Mouse (Mus musculus): ENCODE results near the gene Olfr406. TPM values are rescaled to one million over a fixed set of nuclear protein-coding genes. Genes with fewer than 3 reads are reported as not detected.

Gene Olfr406
- polyA plus RNA-seq (2017; shearing (Covaris generic)): not detected

DNA sequence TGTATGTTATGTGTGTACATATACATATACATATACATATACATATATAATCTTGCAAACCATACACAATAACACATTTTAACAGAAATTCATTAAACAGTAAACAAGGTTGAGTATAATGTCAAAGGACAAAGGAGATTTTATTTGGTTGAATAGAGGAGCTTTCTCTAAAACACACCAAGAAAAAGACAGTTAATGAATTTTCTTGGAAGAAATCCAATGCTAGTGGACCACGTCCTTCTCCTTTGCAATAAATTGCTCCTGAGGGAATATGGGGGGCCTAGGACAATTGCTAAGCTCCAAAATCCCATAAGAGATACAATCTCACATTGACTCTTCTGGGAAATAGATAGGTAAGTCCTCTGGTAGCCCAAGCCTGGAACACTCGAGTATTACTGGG is at the start of gene Olfr406:
Olfr406 (plus strand) TSS at position 301 of the 400 bp plus-strand sequence.

DNA sequence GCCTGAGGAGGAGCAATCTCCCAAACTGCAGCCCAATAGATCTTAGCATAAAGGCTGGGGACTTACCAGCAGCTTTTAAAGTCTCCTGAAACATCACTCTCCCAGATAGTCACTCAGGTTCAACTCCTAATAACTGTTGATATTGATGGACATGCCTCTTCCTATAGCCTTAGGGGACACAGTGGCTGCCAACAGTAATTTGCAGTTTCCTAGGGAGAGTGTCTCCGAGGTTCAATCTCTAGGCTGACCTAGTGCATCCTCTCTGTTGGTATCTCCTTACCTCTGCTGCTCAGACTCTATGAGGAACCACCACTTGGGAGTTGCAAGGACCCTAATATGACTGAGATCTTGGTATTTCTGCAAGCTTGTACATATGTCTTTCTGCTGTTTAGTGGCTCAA is 48.3 kb upstream of the Olfr406 start, which contains the start of gene Olfr43:
Olfr43 (minus strand) TSS at position 101 of the 400 bp plus-strand sequence.

DNA sequence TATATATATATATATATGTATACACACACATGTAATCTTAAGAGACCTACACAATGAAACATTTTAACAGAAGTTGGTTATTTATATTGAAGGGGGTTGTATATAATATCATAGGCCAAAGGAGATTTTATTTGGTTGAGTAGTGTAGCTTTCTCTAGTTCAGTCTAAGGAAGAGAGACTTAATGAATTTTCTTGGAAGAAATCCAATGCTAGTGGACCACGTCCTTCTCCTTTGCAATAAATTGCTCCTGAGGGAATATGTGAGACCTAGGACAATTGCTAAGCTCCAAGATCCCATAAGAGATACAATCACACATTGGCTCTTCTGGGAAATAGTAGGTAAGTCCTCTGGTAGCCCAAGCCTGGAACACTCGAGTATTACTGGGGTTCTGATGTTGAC is 23.8 kb downstream of the Olfr406 start, which contains the start of gene Olfr59:
Olfr59 (plus strand) TSS at position 301 of the 400 bp plus-strand sequence.

Other genes starting within 250 kb of the Olfr406 start
- under 1 TPM in 1 of 2 experiments, not detected in 1; 0.44 TPM for gene Olfr139, start 203.3 kb upstream of the Olfr406 start, polyA plus RNA-seq (2017; shearing (Covaris generic))
- not detected for gene Olfr399, start 203.2 kb upstream of the Olfr406 start, polyA plus RNA-seq (2017; shearing (Covaris generic))
- gene Zfp616, start 189.9 kb upstream of the Olfr406 start, polyA plus RNA-seq (2017; shearing (Covaris generic)): under 1 TPM in 1 of 2 experiments, not detected in 1; 0.08 TPM
- not detected for gene Olfr401, start 146.1 kb upstream of the Olfr406 start, polyA plus RNA-seq (2017; shearing (Covaris generic))
- gene Olfr402, start 106.3 kb upstream of the Olfr406 start, polyA plus RNA-seq (2017; shearing (Covaris generic)): not detected
- gene Olfr403, start 73.6 kb upstream of the Olfr406 start, polyA plus RNA-seq (2017; shearing (Covaris generic)): under 1 TPM in 1 of 2 experiments, not detected in 1; 0.10 TPM
- gene Olfr43, start 48.4 kb upstream of the Olfr406 start, polyA plus RNA-seq (2017; shearing (Covaris generic)): under 1 TPM; 0.13 to 0.49 TPM
- gene Olfr59, start 23.9 kb downstream of the Olfr406 start, polyA plus RNA-seq (2017; shearing (Covaris generic)): not detected
- not detected for gene Olfr410, start 78.2 kb downstream of the Olfr406 start, polyA plus RNA-seq (2017; shearing (Covaris generic))
- gene Olfr411, start 92.8 kb downstream of the Olfr406 start, polyA plus RNA-seq (2017; shearing (Covaris generic)): under 1 TPM in 1 of 2 experiments, not detected in 1; 0.44 TPM
- gene Olfr412, start 102.3 kb downstream of the Olfr406 start, polyA plus RNA-seq (2017; shearing (Covaris generic)): not detected